Mouse (Mus musculus) spleen, postnatal 4 days (tissue): ENCODE measurements around the gene Fam219b.

ENCODE experiments used
- DNase-seq, 2 experiments: peaks; one replicate each; pipeline ENCODE4 v3.0.0; 2022; ENCODE audit warnings: low spot score in 2 of 2

Fam219b gene

DNA sequence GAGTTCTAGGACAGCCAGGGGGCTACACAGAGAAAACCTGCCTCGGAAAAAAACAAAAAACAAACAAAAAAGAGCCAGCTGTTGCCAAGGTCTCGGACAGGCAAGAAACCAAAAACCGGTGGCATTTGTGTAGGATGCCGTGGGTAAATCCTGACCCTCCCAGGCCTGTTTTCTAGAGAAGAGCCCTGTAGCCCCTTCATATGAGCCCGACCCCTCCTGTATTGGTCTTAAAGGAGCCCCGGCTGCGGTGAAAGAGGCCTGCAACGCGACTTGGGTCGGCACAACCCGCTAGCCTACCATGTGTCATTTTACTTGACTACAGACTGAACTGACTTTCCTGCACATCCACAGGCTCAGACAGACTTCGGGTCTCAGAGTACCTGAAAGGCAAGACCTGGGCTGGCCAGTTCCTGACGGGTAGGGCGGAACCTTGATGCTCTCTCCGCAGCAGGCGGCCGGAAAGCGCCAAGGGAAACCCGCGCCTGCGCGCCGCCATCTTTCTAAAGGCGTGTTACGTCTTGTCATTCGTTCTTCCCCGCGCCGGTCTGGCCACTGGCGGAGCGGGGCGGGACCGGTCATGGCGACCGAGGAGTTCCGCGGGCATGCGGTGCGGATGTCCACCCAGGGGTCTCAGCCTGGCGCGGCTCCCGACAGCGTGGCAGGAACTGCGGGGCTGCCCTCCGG is at the start of gene Fam219b:
Fam219b (plus strand) TSS at position 485 of the 684 bp plus-strand sequence.
- peak; percentile 91 to 95 for DNase-seq

- DNase-seq = no peak
These were observed 49.5 kb upstream of the Fam219b start for GRCm38 (mm10) chr9:57487807-57488206.

DNA sequence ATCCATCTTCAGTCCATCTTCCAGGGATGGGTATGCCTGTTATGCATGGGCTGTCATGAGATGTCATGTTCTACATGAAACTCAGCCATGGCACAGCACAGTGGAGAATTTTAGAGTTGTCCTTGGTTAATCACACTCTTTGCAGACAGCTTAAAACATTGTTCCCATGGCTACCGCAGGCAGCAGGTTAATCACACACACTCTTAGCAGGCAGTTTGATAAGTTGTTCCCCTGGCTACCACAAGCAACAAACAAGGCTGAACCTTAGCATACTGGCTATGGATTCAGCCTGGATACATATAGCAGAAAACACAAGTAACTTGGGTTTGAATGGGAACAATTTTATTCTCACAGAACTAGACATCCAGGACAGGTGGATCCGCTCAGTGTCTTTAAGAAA is 43.8 kb upstream of the Fam219b start:
- no peak for DNase-seq

DNA sequence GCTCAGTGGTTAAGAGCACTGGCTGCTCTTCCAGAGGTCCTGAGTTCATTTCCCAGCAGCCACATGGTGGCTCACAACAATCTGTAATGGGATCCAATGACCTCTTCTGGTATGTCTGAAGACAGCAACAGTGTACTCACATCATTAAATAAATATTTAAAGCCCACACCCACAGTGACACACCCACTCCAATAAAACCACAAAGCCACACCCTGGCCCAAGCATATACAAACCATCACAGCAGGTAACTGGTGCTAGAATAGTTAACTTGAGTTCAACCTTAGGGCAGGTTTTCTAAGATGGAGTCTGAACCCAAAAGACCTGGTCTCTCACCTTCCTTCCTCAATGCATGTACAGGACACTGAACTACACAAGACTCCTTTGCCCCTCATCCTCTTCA is 42.4 kb upstream of the Fam219b start:
- no peak for DNase-seq

- DNase-seq = no peak
These were observed 40.1 kb upstream of the Fam219b start for GRCm38 (mm10) chr9:57497236-57497635.

DNA sequence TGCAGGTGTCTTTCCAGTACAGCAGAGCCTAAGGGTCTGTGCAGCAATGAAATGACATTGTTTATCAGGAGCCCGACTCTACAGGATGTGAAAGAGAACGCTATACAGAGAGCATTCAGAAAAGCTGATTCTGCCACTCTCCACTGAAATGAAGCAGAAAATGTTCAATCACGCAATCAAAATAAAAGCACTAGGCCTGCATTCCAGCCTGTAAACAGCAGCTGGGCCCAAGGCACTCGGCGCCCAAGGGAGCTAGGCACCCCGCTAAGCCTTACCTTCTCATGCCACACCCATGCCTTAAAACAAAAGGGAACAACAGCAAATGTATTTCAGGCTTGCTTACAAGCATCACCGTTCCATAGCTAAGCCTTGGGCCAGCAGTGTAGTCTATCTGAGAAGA is 38.8 kb upstream of the Fam219b start:
- no peak for DNase-seq

DNA sequence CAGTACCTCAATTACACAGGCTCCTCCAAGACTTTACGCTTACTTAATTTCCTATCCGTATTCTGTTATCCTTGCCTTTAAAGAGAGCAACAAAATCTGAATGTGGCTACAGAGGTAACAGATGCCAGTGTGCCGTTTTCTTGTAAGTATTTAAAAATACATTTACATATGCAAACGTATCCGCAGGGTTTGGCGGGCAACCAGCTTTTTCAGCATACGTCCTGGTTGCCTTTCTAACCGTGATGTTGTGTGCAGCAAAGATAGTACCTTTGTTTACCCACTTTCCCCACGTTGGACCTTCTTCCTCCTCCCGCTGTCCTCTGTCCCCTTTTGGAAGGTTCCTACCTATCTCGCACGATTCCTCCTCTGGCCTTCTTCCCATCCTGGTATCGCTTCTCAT is 35.9 kb upstream of the Fam219b start:
- no peak for DNase-seq

GRCm38 (mm10) chr9:57501861-57502260 is 35.5 kb upstream of the Fam219b start:
- DNase-seq = no peak

DNA sequence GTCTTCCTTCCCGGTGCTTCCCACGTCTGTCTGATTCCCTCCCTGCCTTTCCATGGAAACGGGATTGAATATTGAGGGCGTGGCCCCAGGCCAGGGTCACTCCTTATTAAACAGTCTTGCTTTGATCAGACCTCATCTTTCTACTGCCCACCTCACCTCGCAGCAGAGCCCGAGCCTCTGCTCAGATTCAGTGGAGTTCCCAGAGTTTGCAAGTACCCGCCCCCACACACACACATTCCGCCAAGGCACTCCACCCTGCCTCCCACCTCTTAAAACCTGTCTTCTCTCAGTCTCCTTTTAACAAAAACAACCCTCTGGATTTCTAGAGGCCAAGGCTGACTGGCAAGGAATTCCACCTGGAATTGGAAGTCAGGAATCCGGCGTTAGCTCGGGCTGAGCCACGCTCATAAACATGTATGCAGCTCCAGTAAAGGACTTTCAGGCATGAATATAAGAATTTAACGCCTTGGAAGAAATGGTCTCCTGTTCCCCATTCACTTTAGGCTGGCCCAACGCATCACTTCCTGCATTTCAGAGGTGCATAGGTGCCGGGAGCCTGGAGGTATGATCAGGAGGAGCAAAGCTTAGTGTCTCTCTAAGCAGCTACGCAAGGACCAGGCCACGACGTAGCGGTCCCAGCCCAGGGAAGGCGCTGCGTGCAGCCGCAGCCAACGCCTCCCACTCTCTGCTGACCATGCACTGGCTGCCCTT is 34.3 kb upstream of the Fam219b start:
- no peak for DNase-seq

DNA sequence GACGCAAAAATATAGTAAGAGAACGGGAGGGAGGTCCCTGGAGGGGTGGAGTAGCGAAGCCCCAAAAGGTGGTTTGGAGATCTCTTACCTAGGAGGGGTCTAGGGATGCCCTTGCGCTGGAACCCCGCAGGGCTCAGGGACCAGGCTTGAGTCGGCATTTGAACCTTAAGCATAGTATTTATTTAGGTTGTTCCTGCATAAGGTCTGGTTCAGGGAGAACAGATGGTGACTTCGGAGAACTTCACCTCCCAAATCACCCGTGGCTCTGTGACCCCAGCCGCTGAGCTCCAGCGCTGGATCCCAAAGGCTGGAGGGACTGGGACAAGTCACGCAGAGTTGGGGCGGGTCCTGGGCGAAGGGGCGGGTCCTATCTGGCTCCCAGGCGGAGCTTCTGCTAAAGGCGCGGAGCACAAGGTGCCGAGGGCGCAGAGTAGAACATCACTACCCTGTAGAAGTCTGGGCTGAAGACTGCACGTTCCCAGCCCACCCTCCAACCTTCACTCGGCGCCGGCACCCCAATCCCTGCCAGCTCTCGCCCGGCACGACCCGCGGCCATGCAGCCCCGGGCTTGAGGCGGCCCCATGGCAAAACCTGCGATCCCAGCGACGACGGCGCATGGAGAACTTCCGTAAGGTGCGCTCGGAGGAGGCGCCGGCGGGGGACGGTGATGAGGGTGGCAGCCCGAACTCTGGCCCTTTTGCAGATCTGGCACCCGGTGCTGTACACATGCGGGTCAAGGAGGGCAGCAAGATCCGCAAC is 33.5 kb upstream of the Fam219b start, which contains the start of gene Rpp25:
Rpp25 (plus strand) TSS at position 405 of the 759 bp plus-strand sequence.
- peak in 1 of 2 experiments; percentile 66 for DNase-seq

- peak; percentile 49 to 81 for DNase-seq
These were observed 33.0 kb upstream of the Fam219b start for GRCm38 (mm10) chr9:57504381-57504700.

- DNase-seq = no peak
These were observed 32.4 kb upstream of the Fam219b start for GRCm38 (mm10) chr9:57504891-57505290.

- peak; percentile 69 to 76 for DNase-seq
These were observed 31.6 kb upstream of the Fam219b start for GRCm38 (mm10) chr9:57505700-57506099.

- DNase-seq = no peak
These were observed 26.8 kb upstream of the Fam219b start for GRCm38 (mm10) chr9:57510577-57510976.

DNA sequence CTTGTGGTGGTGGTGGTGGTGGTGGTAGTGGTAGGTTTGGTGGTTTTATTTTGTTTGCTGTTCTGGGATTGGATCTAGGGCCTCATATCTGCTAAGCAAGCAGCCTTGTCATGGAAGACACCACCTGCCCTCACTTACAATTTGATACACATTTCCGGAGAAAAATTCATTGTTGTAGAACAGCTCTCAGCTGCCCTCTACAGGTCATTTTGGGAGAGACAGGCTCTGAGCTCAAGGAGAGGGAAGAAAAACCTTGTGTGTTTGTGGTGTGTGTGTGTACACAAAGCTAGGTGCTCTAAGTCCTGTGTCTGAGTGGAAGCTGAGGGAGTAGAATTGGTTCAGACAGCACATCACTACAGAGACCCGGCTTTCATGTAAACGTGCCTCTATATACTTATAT is 20.2 kb upstream of the Fam219b start:
- DNase-seq = peak; percentile 57 to 80

- DNase-seq = no peak
These were observed 16.8 kb upstream of the Fam219b start for GRCm38 (mm10) chr9:57520375-57521055.

DNA sequence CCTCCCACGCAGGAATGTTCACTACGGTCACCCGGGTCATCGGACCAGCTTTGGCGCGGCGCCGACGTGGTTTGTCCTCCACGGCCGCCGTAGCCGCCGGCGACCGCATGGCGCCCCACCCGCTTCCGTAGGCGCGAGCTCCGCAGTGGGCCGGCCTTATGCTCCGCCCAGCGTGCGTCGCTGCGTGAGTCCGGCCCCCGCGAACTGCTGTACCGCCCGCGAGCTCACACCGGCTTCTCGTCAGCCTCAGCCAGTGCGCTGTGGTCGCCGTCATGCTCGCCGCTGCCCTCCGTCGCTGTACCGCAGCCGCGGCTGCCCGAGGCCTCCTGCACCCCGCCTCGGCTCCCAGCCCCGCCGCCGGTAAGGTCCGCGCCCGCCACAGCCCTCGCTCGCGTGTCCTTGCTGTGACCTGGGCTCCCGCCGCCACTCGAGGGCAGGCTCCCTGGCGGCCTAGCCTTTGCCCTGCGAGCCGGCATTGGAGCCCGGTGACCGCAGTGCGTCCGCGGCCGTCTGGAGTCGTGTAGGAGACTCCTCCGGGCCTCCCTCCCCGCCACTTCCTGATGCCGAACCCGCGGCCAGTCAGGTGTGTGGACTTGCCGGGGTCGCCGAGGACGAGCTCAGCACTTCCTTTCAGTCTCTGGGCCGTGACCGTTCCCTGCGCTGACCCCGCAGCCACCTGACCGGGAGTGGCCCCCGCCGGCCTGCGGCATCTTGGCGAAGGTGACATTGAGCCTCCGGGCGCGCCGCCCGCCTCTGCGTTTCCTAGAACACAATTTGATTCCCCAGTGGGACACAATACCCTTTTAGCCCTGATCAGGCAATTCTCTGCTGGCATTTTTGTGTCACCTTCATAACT is 16.0 kb upstream of the Fam219b start, which contains the start of gene Cox5a:
Cox5a (plus strand) TSS at position 219 of the 856 bp plus-strand sequence.
- peak; percentile 91 to 95 for DNase-seq

GRCm38 (mm10) chr9:57522114-57522860 is 15.0 kb upstream of the Fam219b start:
- DNase-seq = no peak

DNA sequence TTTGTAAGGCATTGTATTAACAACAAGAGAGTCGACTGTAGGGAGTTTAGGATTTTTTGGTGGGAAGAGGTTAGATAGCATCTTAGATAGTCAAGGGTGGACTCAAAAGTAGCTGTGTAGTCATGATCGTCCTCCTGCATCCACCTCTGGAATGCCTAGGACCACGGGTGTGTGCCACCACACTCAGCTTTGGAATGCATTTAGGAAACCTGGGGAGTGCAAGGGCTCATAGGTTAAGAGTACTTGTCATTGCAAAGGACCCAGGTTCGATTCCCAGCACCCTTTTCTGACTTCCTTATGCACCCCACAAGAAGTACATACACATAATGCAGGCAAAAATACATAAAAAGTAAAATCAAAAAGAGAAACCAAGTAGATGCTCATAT is 14.5 kb upstream of the Fam219b start:
- DNase-seq = no peak

- DNase-seq = no peak
These were observed 13.6 kb upstream of the Fam219b start for GRCm38 (mm10) chr9:57523754-57524153.
